Mouse (Mus musculus): ENCODE measurements around the gene Pip5k1c. TPM values are rescaled to one million over a fixed set of nuclear protein-coding genes. Genes with fewer than 3 reads are reported as not detected.

Pip5k1c gene
- polyA plus RNA-seq, 1 experiment = 28.3 TPM

DNA sequence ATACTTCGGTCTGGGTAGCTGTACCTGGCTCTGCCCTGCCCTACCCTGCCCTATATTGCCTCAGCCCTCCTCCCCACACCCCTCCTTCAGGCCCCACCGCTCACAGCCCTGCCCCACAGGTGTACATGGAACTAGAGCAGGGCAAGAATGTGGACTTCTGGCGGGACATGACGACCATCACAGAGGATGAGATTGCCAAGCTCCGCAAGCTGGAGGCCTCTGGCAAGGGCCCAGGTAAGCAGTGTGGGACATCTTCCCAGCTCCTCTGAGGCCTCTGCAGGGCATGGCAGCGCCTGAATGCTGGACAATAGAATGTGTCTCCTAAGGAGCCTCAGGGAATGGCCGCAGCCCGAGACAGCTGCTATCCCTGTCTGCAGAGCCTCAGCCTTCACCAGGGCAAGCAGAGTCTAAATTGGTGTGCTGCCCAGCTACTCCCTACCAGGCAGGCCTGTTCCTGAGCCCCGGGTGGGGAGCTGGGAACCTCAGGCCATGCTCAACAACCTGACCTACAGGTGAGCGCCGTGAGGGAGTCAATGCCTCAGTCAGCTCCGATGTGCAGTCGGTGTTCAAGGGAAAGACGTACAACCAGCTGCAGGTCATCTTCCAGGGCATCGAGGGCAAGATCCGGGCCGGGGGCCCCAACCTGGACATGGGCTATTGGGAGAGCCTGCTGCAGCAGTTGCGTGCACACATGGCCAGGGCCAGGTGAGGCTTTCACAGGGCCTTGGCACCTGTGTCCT, 31.2 kb downstream of the Pip5k1c start:
- H3K9ac ChIP-seq (ENCODE audit: low read depth, poor library complexity, severe bottlenecking) = no peak overlapping the region
- TF ChIP-seq CTCF (IDR thresholded peaks at IDR 0.05; ENCODE audit: low read depth, low read length) = no peak
- TF ChIP-seq POLR2A (IDR thresholded peaks at IDR 0.05; ENCODE audit: insufficient read depth, low read length) = no peak
- no peak for TF ChIP-seq EP300 (IDR thresholded peaks at IDR 0.05; ENCODE audit: insufficient read depth, low read depth, low read length)
- no peaks in the 10 kb centered on the region for H3K27me3 ChIP-seq (ENCODE audit: control insufficient read depth, insufficient read depth, low read length, poor library complexity, severe bottlenecking)
- no peaks in the 10 kb centered on the region for H3K4me1 ChIP-seq (ENCODE audit: control insufficient read depth, insufficient read depth, low read length)
- H3K4me3 ChIP-seq (ENCODE audit: low read depth, low read length) = no peak overlapping the region
- no peaks in the 10 kb centered on the region for H3K9me3 ChIP-seq (replicated peaks; ENCODE audit: control insufficient read depth, insufficient read depth, low read length, poor library complexity, severe bottlenecking)
- H3K36me3 ChIP-seq (ENCODE audit: control insufficient read depth, insufficient read depth, low read length, poor library complexity, severe bottlenecking) = peaks cover 36% of the 10 kb centered on the region
- H3K27ac ChIP-seq (ENCODE audit: insufficient read depth, low read length) = no peak overlapping the region

GRCm38 (mm10) chr10:81325176-81325575, 32.4 kb downstream of the Pip5k1c start:
- H3K9ac ChIP-seq (ENCODE audit: low read depth, poor library complexity, severe bottlenecking) = no peak overlapping the region
- peaks cover 36% of the 10 kb centered on the region for H3K36me3 ChIP-seq (ENCODE audit: control insufficient read depth, insufficient read depth, low read length, poor library complexity, severe bottlenecking)
- no peak overlapping the region for H3K4me3 ChIP-seq (ENCODE audit: low read depth, low read length)
- H3K4me1 ChIP-seq (ENCODE audit: control insufficient read depth, insufficient read depth, low read length) = no peaks in the 10 kb centered on the region
- H3K27me3 ChIP-seq (ENCODE audit: control insufficient read depth, insufficient read depth, low read length, poor library complexity, severe bottlenecking) = no peaks in the 10 kb centered on the region
- no peaks in the 10 kb centered on the region for H3K9me3 ChIP-seq (replicated peaks; ENCODE audit: control insufficient read depth, insufficient read depth, low read length, poor library complexity, severe bottlenecking)
- no peak overlapping the region for H3K27ac ChIP-seq (ENCODE audit: insufficient read depth, low read length)
- TF ChIP-seq CTCF (IDR thresholded peaks at IDR 0.05; ENCODE audit: low read depth, low read length) = no peak
- no peak for TF ChIP-seq POLR2A (IDR thresholded peaks at IDR 0.05; ENCODE audit: insufficient read depth, low read length)
- TF ChIP-seq EP300 (IDR thresholded peaks at IDR 0.05; ENCODE audit: insufficient read depth, low read depth, low read length) = no peak

DNA sequence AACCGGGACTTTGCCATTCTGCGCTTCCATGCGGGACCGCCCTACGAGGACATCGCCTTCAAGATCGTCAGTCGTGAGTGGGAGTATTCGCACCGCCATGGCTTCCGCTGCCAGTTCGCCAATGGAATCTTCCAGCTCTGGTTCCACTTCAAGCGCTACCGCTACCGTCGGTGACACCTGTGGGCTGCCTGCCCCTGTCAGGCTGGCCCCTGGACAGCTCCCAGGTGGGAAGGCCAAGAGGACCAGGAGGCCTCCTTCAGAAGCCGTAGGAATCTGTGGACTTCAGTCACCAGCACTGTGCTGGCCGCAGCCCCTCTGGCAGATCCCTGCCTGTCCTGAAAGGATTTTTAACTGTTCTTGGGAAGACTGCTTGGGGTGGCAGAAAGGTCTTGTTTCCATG, 33.0 kb downstream of the Pip5k1c start:
- Histone ChIP-seq H3K4me1 (ENCODE audit: control insufficient read depth, insufficient read depth, low read length) (no peaks in the 10 kb centered on the region), H3K36me3 (ENCODE audit: control insufficient read depth, insufficient read depth, low read length, poor library complexity, severe bottlenecking) (peaks cover 36% of the 10 kb centered on the region), H3K27ac (ENCODE audit: insufficient read depth, low read length) (no peak overlapping the region), H3K9me3 (replicated peaks; ENCODE audit: control insufficient read depth, insufficient read depth, low read length, poor library complexity, severe bottlenecking) (no peaks in the 10 kb centered on the region), H3K4me3 (ENCODE audit: low read depth, low read length) (no peak overlapping the region), H3K9ac (ENCODE audit: low read depth, poor library complexity, severe bottlenecking) (no peak overlapping the region), H3K27me3 (ENCODE audit: control insufficient read depth, insufficient read depth, low read length, poor library complexity, severe bottlenecking) (no peaks in the 10 kb centered on the region)
- TF ChIP-seq CTCF (IDR thresholded peaks at IDR 0.05; ENCODE audit: low read depth, low read length) (no peak), POLR2A (IDR thresholded peaks at IDR 0.05; ENCODE audit: insufficient read depth, low read length) (no peak), EP300 (IDR thresholded peaks at IDR 0.05; ENCODE audit: insufficient read depth, low read depth, low read length) (no peak)

DNA sequence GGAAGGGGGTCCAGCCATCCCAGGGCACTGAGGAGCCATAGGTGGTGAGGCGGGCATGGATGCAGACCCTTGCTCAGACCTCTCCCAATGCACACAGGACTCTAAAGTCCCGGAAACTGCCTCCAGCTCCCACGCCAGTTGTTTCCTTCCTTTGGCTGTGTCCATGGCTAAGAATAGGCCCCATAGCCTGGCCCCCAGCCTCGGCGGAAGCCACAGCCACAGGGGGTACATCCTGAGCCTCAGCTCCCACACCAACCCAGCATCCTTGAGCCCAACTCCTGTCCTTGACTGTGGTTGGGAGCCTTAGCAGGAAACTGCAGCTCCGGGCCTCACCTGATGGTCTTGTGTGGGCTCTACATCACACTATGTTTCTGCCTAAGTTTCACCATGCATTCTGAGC, 34.1 kb downstream of the Pip5k1c start:
- no peaks in the 10 kb centered on the region for H3K27me3 ChIP-seq (ENCODE audit: control insufficient read depth, insufficient read depth, low read length, poor library complexity, severe bottlenecking)
- H3K9me3 ChIP-seq (replicated peaks; ENCODE audit: control insufficient read depth, insufficient read depth, low read length, poor library complexity, severe bottlenecking) = no peaks in the 10 kb centered on the region
- no peaks in the 10 kb centered on the region for H3K4me1 ChIP-seq (ENCODE audit: control insufficient read depth, insufficient read depth, low read length)
- no peak overlapping the region for H3K9ac ChIP-seq (ENCODE audit: low read depth, poor library complexity, severe bottlenecking)
- no peak overlapping the region for H3K4me3 ChIP-seq (ENCODE audit: low read depth, low read length)
- peaks cover 36% of the 10 kb centered on the region for H3K36me3 ChIP-seq (ENCODE audit: control insufficient read depth, insufficient read depth, low read length, poor library complexity, severe bottlenecking)
- H3K27ac ChIP-seq (ENCODE audit: insufficient read depth, low read length) = no peak overlapping the region
- TF ChIP-seq EP300 (IDR thresholded peaks at IDR 0.05; ENCODE audit: insufficient read depth, low read depth, low read length) (no peak), POLR2A (IDR thresholded peaks at IDR 0.05; ENCODE audit: insufficient read depth, low read length) (no peak), CTCF (IDR thresholded peaks at IDR 0.05; ENCODE audit: low read depth, low read length) (no peak)

GRCm38 (mm10) chr10:81327959-81328358, 35.2 kb downstream of the Pip5k1c start:
- no peak overlapping the region for H3K4me3 ChIP-seq (ENCODE audit: low read depth, low read length)
- no peaks in the 10 kb centered on the region for H3K9me3 ChIP-seq (replicated peaks; ENCODE audit: control insufficient read depth, insufficient read depth, low read length, poor library complexity, severe bottlenecking)
- H3K27ac ChIP-seq (ENCODE audit: insufficient read depth, low read length) = no peak overlapping the region
- H3K4me1 ChIP-seq (ENCODE audit: control insufficient read depth, insufficient read depth, low read length) = no peaks in the 10 kb centered on the region
- H3K27me3 ChIP-seq (ENCODE audit: control insufficient read depth, insufficient read depth, low read length, poor library complexity, severe bottlenecking) = no peaks in the 10 kb centered on the region
- H3K9ac ChIP-seq (ENCODE audit: low read depth, poor library complexity, severe bottlenecking) = no peak overlapping the region
- peaks cover 31% of the 10 kb centered on the region for H3K36me3 ChIP-seq (ENCODE audit: control insufficient read depth, insufficient read depth, low read length, poor library complexity, severe bottlenecking)
- TF ChIP-seq EP300 (IDR thresholded peaks at IDR 0.05; ENCODE audit: insufficient read depth, low read depth, low read length) = no peak
- TF ChIP-seq CTCF (IDR thresholded peaks at IDR 0.05; ENCODE audit: low read depth, low read length) = no peak
- TF ChIP-seq POLR2A (IDR thresholded peaks at IDR 0.05; ENCODE audit: insufficient read depth, low read length) = no peak

DNA sequence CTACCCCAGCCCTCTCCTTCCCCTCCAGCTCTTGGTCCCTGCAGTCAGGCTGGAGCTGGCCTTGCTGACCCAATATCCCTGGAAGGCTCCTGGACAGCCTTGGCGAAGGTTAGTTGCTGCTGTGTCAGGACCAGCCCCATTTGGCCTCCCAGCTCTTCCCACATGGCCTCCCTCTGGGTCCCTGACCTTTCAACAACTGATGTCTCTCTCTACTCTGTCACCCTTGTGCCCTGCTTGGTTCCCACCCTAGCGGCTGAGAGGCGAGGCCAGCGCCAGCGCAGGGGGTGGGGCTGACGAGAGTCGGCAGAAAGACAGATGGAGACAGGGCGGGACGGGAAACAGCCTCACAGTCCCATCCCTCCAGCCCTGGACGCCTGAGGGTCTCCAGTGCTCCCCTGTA, 35.6 kb downstream of the Pip5k1c start, which contains the start of gene Tbxa2r:
TSS of gene Tbxa2r (plus strand) at position 346 of the 400 bp plus-strand sequence.
- Histone ChIP-seq H3K27ac (ENCODE audit: insufficient read depth, low read length) (no peak within 1 kb of the TSS), H3K27me3 (ENCODE audit: control insufficient read depth, insufficient read depth, low read length, poor library complexity, severe bottlenecking) (no peaks in the 10 kb centered on the region), H3K4me1 (ENCODE audit: control insufficient read depth, insufficient read depth, low read length) (no peaks in the 10 kb centered on the region), H3K9me3 (replicated peaks; ENCODE audit: control insufficient read depth, insufficient read depth, low read length, poor library complexity, severe bottlenecking) (no peaks in the 10 kb centered on the region), H3K36me3 (ENCODE audit: control insufficient read depth, insufficient read depth, low read length, poor library complexity, severe bottlenecking) (peaks cover 28% of the 10 kb centered on the region), H3K4me3 (ENCODE audit: low read depth, low read length) (no peak within 1 kb of the TSS), H3K9ac (ENCODE audit: low read depth, poor library complexity, severe bottlenecking) (no peak within 1 kb of the TSS)
- TF ChIP-seq CTCF (IDR thresholded peaks at IDR 0.05; ENCODE audit: low read depth, low read length) = no peak
- no peak for TF ChIP-seq POLR2A (IDR thresholded peaks at IDR 0.05; ENCODE audit: insufficient read depth, low read length)
- TF ChIP-seq EP300 (IDR thresholded peaks at IDR 0.05; ENCODE audit: insufficient read depth, low read depth, low read length) = 0 out of 2 replicates have a peak, but pooled peaks have one; percentile 5
